Mouse (Mus musculus) MN1 (cell line): ENCODE results near the gene Chrm3.
"Not testable (repeated sequence)": the region's sequence is repeated elsewhere in the genome, so short reads cannot be mapped to it uniquely, and the experiment has no call there.

Experiments used
- DNase-seq: peaks from one replicate; pipeline ENCODE4 v3.0.0-alpha.2; 2016; ENCODE audit warnings: low spot score

The Chrm3 gene

GRCm38 (mm10) chr13:10360777-10361176, at the start of gene Chrm3:
Chrm3 (minus strand) TSS chr13:10360847.
- DNase-seq, result peak; percentile 72

- no peak for DNase-seq
These were observed 33.7 kb upstream of the Chrm3 start for GRCm38 (mm10) chr13:10394364-10394763.

DNA sequence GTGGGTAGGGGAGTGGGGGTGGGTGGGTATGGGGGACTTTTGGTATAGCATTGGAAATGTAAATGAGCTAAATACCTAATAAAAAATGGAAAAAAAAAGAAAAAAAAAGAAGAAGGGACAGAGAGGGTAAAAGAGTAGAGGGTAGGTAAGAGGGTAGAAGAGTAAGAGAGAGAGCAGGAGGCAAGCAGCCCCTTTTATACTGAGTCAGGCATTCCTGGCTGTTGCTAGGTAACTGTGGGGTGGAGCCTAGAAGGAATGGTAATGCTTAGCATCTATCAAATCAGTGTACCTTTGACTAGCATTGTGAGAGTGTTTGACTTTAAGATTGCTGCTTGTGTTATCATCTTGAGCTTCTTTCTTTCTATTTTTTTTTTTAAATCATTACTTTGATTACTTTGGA, 14.8 kb upstream of the Chrm3 start:
- DNase-seq, result not testable (repeated sequence)

DNA sequence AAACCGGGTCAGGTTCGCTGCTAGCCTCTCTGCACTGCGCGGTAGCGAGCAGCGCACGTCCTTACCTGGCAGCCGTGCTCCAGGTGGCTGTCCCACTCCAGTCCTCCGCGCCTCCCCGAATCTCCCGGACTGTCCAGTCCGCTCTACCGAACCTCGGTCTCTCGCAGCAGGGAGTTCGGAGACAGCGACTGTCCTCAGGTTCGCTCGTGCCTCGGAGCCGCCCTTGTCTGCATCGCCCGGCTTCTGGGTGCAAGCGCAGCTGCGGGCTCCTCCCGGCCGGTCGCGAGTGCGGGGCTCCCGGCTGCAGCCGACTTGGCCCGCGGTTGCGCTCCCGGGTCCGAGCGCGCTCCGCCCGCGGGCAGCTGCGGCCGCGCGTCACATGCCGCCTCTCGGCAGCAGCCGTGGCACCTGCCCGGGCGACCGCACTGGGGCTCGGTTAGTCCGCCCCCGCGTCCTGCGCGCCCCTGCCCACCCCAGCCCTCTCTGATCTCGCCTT, 400 bp downstream of the Chrm3 start:
- DNase-seq, result peak; percentile 28

GRCm38 (mm10) chr13:10359516-10360198, 990 bp downstream of the Chrm3 start:
- peak; percentile 9 for DNase-seq

DNA sequence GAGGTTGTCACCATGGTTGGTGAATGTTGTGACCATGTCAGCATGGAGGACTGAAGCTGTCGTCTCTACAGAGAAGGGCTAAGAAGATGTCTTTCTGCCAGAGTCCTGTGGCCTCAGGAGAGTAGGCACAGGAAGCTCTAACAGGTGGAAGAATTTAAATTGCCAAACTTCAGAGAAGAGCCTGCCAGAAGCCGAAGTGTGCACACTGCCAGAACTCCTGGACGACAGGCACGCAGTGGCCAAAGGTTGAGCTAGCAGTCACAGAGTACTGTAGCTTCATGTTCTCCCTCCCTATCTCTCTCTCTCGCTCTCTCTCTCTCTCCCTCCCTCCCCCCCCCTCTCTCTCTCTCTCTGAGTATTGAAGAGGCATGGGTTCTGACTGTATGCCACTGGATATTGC, 4.9 kb downstream of the Chrm3 start:
- no peak for DNase-seq

DNA sequence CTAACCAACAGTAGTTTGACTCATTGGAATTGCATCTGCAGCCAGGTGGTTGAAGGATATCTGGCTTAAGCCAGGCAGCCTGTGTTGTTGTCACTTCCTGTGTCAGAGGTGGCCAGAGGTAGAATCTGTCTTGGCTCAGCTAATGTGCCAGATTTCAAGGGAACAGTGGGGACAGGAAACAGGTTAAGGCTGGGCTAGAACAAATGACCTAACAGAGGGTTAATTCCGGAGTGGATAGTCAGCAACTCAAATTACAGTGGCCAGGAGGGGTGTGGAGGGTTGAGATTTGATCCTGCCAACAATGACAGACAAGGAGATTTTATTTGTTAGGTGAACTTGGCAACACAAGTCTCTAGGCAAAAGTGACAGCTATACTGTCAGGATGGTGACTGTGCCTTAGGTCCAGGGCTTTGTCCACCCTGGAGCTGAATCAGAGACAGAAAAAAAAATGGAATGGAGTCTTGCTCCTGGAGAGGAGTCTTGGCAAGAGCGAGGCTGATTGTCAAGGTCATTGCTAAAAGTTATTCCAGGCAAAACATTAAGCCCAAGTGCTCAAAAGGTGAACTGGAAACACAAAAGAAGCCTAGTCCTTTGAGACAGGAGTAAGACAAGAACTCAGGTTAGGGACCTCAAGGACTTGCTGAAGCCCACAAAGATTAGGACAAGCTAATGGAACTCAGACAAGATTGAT, 5.6 kb downstream of the Chrm3 start:
- DNase-seq, result no peak

DNA sequence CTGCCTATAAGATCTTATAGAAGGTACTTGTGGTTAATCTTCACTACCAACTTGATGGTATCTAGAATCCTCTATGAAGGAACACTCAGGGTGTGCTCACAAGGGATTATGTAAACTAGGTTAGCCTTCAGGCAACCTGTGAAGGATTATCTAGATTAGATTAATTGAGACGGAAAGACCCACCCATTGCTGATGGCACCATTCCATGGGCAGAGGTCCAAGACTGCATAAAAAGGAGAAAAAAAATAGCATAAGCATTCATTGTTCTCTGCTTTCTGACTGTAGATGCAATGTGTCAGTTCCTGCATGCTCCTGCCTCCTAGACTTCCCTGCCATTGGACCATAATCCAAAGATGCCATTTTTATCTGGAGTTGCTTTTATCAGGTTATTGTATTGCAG, 8.5 kb downstream of the Chrm3 start:
- DNase-seq, result no peak

GRCm38 (mm10) chr13:10344362-10344761, 16.3 kb downstream of the Chrm3 start:
- DNase-seq, result no peak

- no peak for DNase-seq
These were observed 25.1 kb downstream of the Chrm3 start for GRCm38 (mm10) chr13:10335558-10335957.

GRCm38 (mm10) chr13:10332762-10333161, 27.9 kb downstream of the Chrm3 start:
- DNase-seq, result no peak

GRCm38 (mm10) chr13:10309811-10310210, 50.8 kb downstream of the Chrm3 start:
- no peak for DNase-seq

DNA sequence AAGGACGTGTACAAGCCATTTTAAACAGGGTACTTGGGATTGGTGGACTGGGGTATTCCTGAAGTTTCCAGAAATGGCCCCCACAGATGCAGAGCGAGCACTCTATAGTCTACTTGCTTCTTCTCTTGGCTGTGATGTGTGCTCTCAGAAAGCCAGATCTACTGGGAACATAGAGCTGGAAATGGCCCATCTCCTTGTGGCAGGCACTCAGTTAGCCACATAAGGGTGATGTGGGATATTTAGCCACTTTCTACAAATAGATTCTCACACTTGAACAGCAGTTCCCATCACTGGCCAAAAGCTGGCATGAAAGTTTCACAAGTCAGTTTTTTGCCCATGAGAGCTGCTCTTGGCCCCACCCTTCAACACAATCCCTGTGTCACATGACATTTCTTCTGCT, 65.5 kb downstream of the Chrm3 start:
- no peak for DNase-seq

DNA sequence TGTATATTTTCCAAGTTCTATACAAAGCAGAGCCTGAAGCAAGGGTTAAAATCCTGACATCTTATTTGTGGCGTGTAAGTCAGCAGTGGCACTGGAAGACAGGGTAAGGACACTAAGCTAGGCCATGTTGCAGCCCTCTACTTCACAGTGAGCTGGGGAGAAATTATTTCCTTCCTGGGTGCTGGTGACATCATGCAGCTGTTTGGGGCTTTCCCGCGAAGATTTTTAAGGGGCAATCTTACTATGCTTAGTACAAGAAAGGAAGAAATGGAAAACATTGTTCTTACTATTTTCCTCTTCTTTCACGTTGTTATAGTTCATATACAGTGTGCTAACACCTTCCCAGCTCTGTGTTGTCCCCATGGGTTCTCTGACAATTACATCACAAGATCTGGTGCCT, 76.3 kb downstream of the Chrm3 start:
- DNase-seq, result no peak

- no peak for DNase-seq
These were observed 85.7 kb downstream of the Chrm3 start for GRCm38 (mm10) chr13:10274907-10275306.

GRCm38 (mm10) chr13:10263784-10264183, 96.9 kb downstream of the Chrm3 start:
- DNase-seq, result no peak

- DNase-seq, result no peak
These were observed 107.6 kb downstream of the Chrm3 start for GRCm38 (mm10) chr13:10253049-10253448.

DNA sequence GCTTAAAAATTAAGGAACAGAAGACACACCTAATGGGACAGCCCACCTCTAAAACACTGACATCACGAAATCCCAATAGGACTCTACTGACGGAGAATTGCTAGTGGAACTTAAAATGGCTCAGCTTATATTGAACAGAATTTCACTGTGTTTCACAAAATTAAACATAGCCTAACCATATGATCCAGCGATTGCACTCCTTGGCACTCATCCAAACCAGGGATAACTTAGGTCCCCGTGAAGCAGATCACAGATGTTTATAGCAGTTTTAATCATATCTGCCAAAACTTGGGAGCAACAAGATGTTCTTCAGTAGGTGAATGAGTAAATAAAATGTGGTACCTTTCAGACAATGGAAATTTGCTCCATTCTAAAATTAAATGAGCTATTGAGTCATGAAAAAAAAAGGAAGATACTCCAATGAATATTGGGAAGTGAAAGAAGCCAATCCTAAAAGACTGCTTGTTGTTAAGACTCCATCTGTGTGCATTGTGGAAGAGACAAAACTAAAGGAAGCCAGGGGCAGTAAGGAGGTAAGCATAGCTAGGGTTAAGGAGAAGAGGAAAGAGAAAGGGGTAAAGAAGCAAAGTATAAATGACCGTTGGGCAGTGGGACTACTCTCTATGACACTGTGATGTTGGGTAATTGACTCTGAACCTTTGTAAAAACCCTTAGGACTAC, 109.0 kb downstream of the Chrm3 start:
- DNase-seq, result no peak

DNA sequence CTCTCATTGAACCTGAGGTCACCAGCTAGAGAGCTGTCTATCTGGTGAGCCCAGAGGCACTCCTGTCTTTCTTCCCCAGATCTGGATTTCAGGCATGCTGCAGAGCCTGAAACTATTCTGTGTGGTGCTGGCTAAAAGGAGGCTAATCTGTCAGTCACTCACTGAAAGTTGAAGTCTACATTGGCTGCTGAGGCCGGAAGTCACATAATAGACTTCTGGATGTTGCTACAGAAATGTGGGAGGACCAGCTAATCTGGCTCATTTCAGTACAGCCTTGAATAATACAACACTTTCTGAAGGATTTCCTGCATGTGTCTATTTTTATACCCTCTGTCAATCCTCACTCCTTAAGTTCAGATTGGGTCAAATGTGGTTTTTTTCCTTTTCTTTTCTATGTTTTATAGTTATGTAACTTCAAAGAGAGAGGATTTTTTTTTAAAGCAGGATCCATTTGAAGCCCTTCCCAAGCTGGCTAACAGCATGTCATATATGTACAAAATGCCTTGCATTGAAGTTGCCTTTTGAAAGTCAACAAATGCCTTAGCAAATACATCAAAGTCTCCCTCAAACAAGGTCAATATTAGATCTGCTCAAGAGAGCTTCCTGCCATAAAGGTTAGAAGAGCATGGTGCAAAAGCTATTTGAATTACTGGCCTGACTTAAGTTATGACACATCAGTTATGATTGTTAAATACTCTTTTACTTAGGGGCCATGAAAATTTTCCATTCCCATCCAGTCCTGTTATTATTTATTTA, 116.2 kb downstream of the Chrm3 start:
- DNase-seq, result no peak

DNA sequence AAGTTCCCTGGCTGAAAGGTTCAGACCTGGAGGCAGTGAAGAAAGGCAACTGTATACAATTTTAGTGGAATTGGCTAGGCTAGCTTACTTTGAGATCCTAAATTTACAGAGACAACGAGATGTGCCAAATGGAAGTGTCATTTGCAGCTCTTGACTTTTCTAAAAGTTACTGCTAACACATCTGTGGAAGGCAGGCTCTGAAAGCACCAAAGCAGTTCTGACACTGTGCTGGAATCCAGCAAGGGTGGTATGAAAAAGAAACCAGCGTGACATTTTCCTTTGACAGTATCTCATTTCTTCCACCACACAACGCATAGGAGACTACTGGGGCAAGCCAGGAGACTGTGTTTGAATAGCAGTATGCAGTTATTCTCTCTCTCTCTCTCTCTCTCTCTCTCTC, 120.4 kb downstream of the Chrm3 start:
- no peak for DNase-seq

DNA sequence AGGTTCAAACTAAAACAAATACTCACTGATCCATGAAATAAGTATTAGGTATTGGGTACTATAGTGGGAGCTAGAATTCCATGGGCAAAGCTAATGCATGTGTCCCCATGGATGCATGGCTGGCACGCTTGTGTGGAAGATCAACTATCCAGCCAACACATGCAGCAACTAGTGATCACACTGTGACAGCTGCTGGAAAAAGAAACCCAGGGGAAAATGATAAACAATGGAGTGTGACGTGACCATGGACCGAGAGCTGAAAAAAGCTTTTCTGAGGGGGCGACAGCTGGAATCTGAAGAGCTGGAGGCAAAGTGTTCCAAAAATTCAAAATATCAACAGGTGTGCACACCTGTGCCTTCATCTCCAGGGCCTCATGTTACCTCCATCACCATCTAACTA, 120.8 kb downstream of the Chrm3 start:
- no peak for DNase-seq

DNA sequence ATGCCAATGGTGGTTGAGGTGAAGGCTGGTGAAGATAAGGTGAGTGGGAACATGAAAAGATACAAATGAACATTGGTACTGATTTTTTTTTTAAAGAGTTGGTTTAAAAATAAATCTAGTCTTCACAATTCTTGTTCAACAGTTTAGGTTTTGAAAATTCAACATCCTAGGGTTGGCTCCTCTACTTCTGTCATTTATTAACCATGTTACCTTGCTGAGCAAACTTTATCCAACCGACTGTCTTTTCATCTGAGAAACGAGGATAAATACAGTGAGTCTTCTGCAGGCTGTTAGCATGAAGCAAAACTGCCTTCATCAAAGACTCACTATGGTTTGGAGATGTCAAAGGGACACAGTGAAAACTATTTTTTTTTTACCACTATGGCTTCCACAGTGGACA, 123.0 kb downstream of the Chrm3 start:
- no peak for DNase-seq
